20 mouse cellular contexts compared by ENCODE assay signal in the genomic region with DNA sequence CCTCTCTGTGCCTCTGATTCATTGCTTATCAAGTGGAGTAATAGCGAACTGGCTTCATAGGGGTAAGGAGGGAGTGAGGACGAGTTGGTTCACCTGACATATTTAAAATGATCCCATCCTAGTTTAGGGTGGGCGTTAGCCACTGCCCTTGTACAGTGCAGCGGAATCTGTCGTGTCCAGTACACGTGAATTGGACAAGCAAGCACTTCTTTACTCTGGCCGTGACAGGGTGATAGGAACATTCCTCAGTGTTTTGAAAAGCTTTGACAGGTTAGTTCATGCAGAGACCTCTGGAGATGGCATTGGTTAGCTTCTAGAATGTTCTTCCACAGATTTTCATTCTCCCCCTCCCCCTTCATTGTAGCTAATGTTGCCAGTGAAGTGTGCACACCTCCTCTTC. TPM values are rescaled to one million over a fixed set of nuclear protein-coding genes. Genes with fewer than 3 reads are reported as not detected.
DNase-seq lines count a peak whose midpoint lies in the region; ATAC-seq and TF ChIP-seq lines count a peak whose summit lies in the region.
"Had no signal": no experiment of that assay in that cellular context is flagged by ENCODE, and none has a peak within 500 bp of the region (broad histone marks: within the 10 kb centered on the region; RNA-seq: fewer than 3 reads in every experiment).

No protein-coding gene starts in this region.

- H3K9ac ChIP-seq in liver, adult 2 months (ENCODE audit: low read depth, low read length): no peak overlapping the region
- H3K9ac ChIP-seq in liver, embryonic 11.5 days (ENCODE audit: low read depth, low read length): no peak overlapping the region
- H3K9ac ChIP-seq: embryonic facial prominence, embryonic 12.5 days; forebrain, embryonic 13.5 days; forebrain, embryonic 15.5 days had no signal

- TF ChIP-seq POLR2A in liver, adult 2 months (IDR thresholded peaks at IDR 0.05; ENCODE audit: extremely low read depth, insufficient read depth, low read length): no peak
- TF ChIP-seq POLR2A in myocyte (IDR thresholded peaks at IDR 0.05; ENCODE audit: insufficient read length, low read depth): no peak

- H3K4me1 ChIP-seq in liver, adult 2 months (ENCODE audit: control insufficient read depth, insufficient read depth, low read length): peaks cover 12% of the 10 kb centered on the region; the same call in 1 of the 2 replicates
- H3K4me1 ChIP-seq in liver, embryonic 11.5 days (replicated peaks; ENCODE audit: control insufficient read depth, insufficient read depth, low read length): peaks cover 17% of the 10 kb centered on the region

- H3K9me3 ChIP-seq in liver, embryonic 11.5 days (ENCODE audit: control insufficient read depth, low read length): no peaks in the 10 kb centered on the region
- H3K9me3 ChIP-seq: embryonic facial prominence, embryonic 12.5 days; forebrain, embryonic 13.5 days; forebrain, embryonic 15.5 days; G1E had no signal

- no peak overlapping the region for H3K4me2 ChIP-seq in liver, embryonic 11.5 days
- no peak overlapping the region for H3K4me2 ChIP-seq in myocyte (ENCODE audit: low read depth)
- H3K4me2 ChIP-seq: embryonic facial prominence, embryonic 12.5 days; forebrain, embryonic 13.5 days; forebrain, embryonic 15.5 days had no signal

- no peaks in the 10 kb centered on the region for H3K27me3 ChIP-seq in liver, adult 2 months (ENCODE audit: control insufficient read depth, insufficient read depth, low read length)
- peaks cover under 1% of the 10 kb centered on the region; the same call in 1 of the 2 replicates for H3K27me3 ChIP-seq in liver, embryonic 11.5 days (replicated peaks; ENCODE audit: control insufficient read depth, insufficient read depth, low read length)
- H3K27me3 ChIP-seq in myocyte (ENCODE audit: control insufficient read depth, insufficient read depth, insufficient read length): no peaks in the 10 kb centered on the region
- H3K27me3 ChIP-seq: Patski had no signal

- peaks cover 2% of the 10 kb centered on the region; the same call in 1 of the 2 replicates for H3K36me3 ChIP-seq in liver, adult 2 months (ENCODE audit: control insufficient read depth, insufficient read depth, low read length)
- no peaks in the 10 kb centered on the region for H3K36me3 ChIP-seq in liver, embryonic 11.5 days (ENCODE audit: control insufficient read depth, insufficient read depth, low read length)
- peaks cover 13% of the 10 kb centered on the region for H3K36me3 ChIP-seq in myocyte (ENCODE audit: control insufficient read depth, insufficient read depth)
- H3K36me3 ChIP-seq: embryonic facial prominence, embryonic 10.5 days; embryonic facial prominence, embryonic 12.5 days; forebrain, embryonic 15.5 days had no signal

- intact Hi-C loops in gastrocnemius, adult 2 months (cut with DNase I): loop anchor here (2.0 kb wide), 1 partner anchor 130 kb away; no protein-coding TSS in a partner anchor
- intact Hi-C loops in gastrocnemius, postnatal 14 days (cut with DNase I; ENCODE audit: low total_unique reads): no loop called here

- peak overlapping the region; percentile 98 for H3K27ac ChIP-seq in gastrocnemius, adult 2 months
- H3K27ac ChIP-seq in liver, adult 2 months (replicated peaks; ENCODE audit: insufficient read depth, low read depth, low read length): peak overlapping the region; percentile 43; the same call in 1 of the 2 replicates
- H3K27ac ChIP-seq in liver, embryonic 11.5 days (ENCODE audit: low read depth, low read length): no peak overlapping the region
- H3K27ac ChIP-seq: embryonic facial prominence, embryonic 10.5 days; embryonic facial prominence, embryonic 12.5 days; forebrain, embryonic 13.5 days; forebrain, embryonic 15.5 days had no signal

- no peak for DNase-seq in gastrocnemius, adult 2 months
- no peak for DNase-seq in gastrocnemius, postnatal 14 days
- DNase-seq in liver, adult 2 months (ENCODE audit: extremely low read depth, low read depth, low spot score): peak; percentile 32
- no peak for DNase-seq in liver, embryonic 11.5 days (ENCODE audit: low spot score)
- DNase-seq in adipocyte (ENCODE audit: low spot score): peak; percentile 48
- DNase-seq in ovary, postnatal 36 days (ENCODE audit: low spot score): no peak
- DNase-seq: B cell, adult 2 months; cerebellum, adult 11-12 months; cerebellum, adult 2 months; cerebellum, adult 9-10 months had no signal

- no peak overlapping the region for H3ac ChIP-seq in myocyte (ENCODE audit: control insufficient read depth, insufficient read length)

- TF ChIP-seq CTCF in gastrocnemius, adult 2 months (IDR thresholded peaks at IDR 0.05): no peak
- no peak for TF ChIP-seq CTCF in liver, adult 2 months (IDR thresholded peaks at IDR 0.05; ENCODE audit: low read depth, low read length)

- 93% methylated on average over 7 of the region's 7 CpGs for WGBS in liver, adult 2 months
- 90% methylated on average over 7 of the region's 7 CpGs for WGBS in liver, embryonic 11.5 days

- no peak overlapping the region for H3K4me3 ChIP-seq in gastrocnemius, adult 2 months
- H3K4me3 ChIP-seq in liver, adult 2 months (ENCODE audit: insufficient read depth, low read depth, low read length): no peak overlapping the region
- H3K4me3 ChIP-seq in liver, embryonic 11.5 days (ENCODE audit: low read depth, low read length): no peak overlapping the region
- no peak overlapping the region for H3K4me3 ChIP-seq in myocyte
- H3K4me3 ChIP-seq: embryonic facial prominence, embryonic 10.5 days; embryonic facial prominence, embryonic 12.5 days; forebrain, embryonic 13.5 days; forebrain, embryonic 15.5 days had no signal

- ATAC-seq in liver, embryonic 11.5 days (replicated peaks; ENCODE audit: low FRiP score): no peak
- ATAC-seq: activated CD4-positive, CD25-positive, alpha-beta regulatory T cell, adult 4 months; CD4-positive, CD25-positive, alpha-beta regulatory T cell, adult 4 months; forebrain, embryonic 13.5 days; forebrain, embryonic 15.5 days; Patski had no signal

- peaks cover 5% of the 10 kb centered on the region for H3K79me2 ChIP-seq in liver, adult 2 months (ENCODE audit: control insufficient read depth, insufficient read depth, low read length)
- peaks cover 27% of the 10 kb centered on the region for H3K79me2 ChIP-seq in myocyte (ENCODE audit: control insufficient read depth, insufficient read depth)

TF ChIP-seq in myocyte, 11 proteins besides CTCF, POLR2A, EP300 and RAD21:
- peak; percentile 65 for TF ChIP-seq POLR2AphosphoS2 (IDR thresholded peaks at IDR 0.05; ENCODE audit: insufficient read length, low read depth)
- no peak for TF ChIP-seq TCF3 (IDR thresholded peaks at IDR 0.05; ENCODE audit: insufficient read length, low read depth)

RNA-seq across cellular contexts. Expression of a gene that starts 5.3 kb away (rescaled TPM):
- 10 to 100 TPM; 13.0 to 14.9 TPM for total RNA-seq in gastrocnemius, adult 2 months (2021)
- total RNA-seq in gastrocnemius, postnatal 14 days (2021): 10 to 100 TPM; 18.1 to 22.8 TPM
- 4.8 and 5.8 TPM in 2 replicates for total RNA-seq in liver, adult 2 months (2014; rRNA removed)
- 19.6 and 24.8 TPM in 2 replicates for polyA plus RNA-seq in liver, adult 2 months (2012; rRNA removed)
- polyA plus RNA-seq in liver, embryonic 11.5 days (2014; fragmentation: Nextera tagmentation; extraction: Ambion mirVana): 30.5 and 32.6 TPM in 2 replicates
- 91.9 TPM for polyA plus RNA-seq in myocyte (2012; fragmentation: generic; extraction: Trizol)

RNA-seq across cellular contexts. Expression of a gene that starts 6.2 kb away (rescaled TPM):
- 100 to 1,000 TPM; 106 to 181 TPM for total RNA-seq in gastrocnemius, adult 2 months (2021)
- 100 to 1,000 TPM in 1 of 2 experiments, 10 to 100 TPM in 1; 66.9 to 120 TPM for total RNA-seq in gastrocnemius, postnatal 14 days (2021)
- 125 and 147 TPM in 2 replicates for total RNA-seq in liver, adult 2 months (2014; rRNA removed)
- polyA plus RNA-seq in liver, adult 2 months (2012; rRNA removed): 200 and 210 TPM in 2 replicates
- 13.9 and 14.4 TPM in 2 replicates for polyA plus RNA-seq in liver, embryonic 11.5 days (2014; fragmentation: Nextera tagmentation; extraction: Ambion mirVana)
- 74.7 TPM for polyA plus RNA-seq in myocyte (2012; fragmentation: generic; extraction: Trizol)

RNA-seq across cellular contexts. Expression of a gene that starts 33.7 kb away (rescaled TPM):
- total RNA-seq in gastrocnemius, adult 2 months (2021): 10 to 100 TPM in 1 of 2 experiments, 1 to 10 TPM in 1; 3.7 to 11.5 TPM
- 10 to 100 TPM; 10.3 to 12.3 TPM for total RNA-seq in gastrocnemius, postnatal 14 days (2021)
- not detected in 2 replicates for total RNA-seq in liver, adult 2 months (2014; rRNA removed)
- polyA plus RNA-seq in liver, adult 2 months (2012; rRNA removed): 10.6 and 10.8 TPM in 2 replicates
- polyA plus RNA-seq in liver, embryonic 11.5 days (2014; fragmentation: Nextera tagmentation; extraction: Ambion mirVana): 3.8 and 4.9 TPM in 2 replicates
- polyA plus RNA-seq in myocyte (2012; fragmentation: generic; extraction: Trizol): 9.2 TPM
- polyA plus RNA-seq: activated CD4-positive, CD25-positive, alpha-beta regulatory T cell, adult 4 months; CD4-positive, CD25-positive, alpha-beta regulatory T cell, adult 4 months; cortical plate, adult 2 months; G1E had no signal

Comparison
In these comparisons a context has a peak if more than half of its experiments do, and no peak if none do; other contexts are left out.
1. DNase-seq: peak in liver, adult 2 months (single experiment) and adipocyte (single experiment); none in gastrocnemius, adult 2 months (single experiment), gastrocnemius, postnatal 14 days (single experiment), liver, embryonic 11.5 days (single experiment) and ovary, postnatal 36 days (single experiment).